ENCODE assay signal across 23 mouse cellular contexts in the genomic region with DNA sequence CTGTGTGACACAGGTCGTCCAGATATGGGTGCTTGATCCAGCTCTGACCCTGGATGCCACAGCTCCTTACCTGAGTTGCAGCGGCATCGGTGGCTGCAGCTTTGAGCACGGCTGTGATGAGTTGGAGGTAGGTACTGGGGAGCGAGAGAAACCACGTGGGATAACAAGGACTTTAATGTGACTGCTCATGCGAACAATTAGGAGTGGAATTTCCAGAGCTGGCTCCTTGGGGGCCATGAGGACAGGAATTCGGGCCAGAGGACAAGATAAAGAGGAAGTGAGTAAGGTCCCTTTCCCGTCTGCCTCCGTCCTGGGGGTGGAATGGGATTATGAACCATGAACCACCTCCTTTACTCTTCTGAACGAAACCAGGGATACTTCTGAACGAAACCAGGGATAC.
"Had no signal": no experiment of that assay in that cellular context is flagged by ENCODE, and none has a peak within 500 bp of the region (broad histone marks: within the 10 kb centered on the region; RNA-seq: fewer than 3 reads in every experiment).

No protein-coding gene starts in this region.

- H3K9me3 ChIP-seq: limb, embryonic 10.5 days; limb, embryonic 13.5 days; liver, embryonic 12.5 days; liver, embryonic 15.5 days; lung, embryonic 15.5 days; megakaryocyte, embryonic 14.5 days; midbrain, embryonic 10.5 days; neural tube, embryonic 12.5 days; neural tube, embryonic 15.5 days had no signal

- ATAC-seq: liver, embryonic 12.5 days had no signal

- H3K36me3 ChIP-seq: limb, embryonic 10.5 days; limb, embryonic 13.5 days; liver, embryonic 12.5 days; liver, embryonic 15.5 days; lung, embryonic 15.5 days; midbrain, embryonic 10.5 days; neural tube, embryonic 12.5 days; neural tube, embryonic 15.5 days had no signal

- H3K27ac ChIP-seq: kidney, postnatal 0 days; layer of hippocampus, adult 2 months; limb, embryonic 10.5 days; limb, embryonic 13.5 days; liver, embryonic 12.5 days; liver, embryonic 15.5 days; lung, embryonic 15.5 days; midbrain, embryonic 10.5 days; neural tube, embryonic 12.5 days; neural tube, embryonic 15.5 days; stomach, postnatal 0 days had no signal

- H3K4me1 ChIP-seq: liver, embryonic 15.5 days; lung, embryonic 15.5 days; neural tube, embryonic 12.5 days; neural tube, embryonic 15.5 days had no signal

- H3K4me2 ChIP-seq: limb, embryonic 13.5 days; liver, embryonic 12.5 days; liver, embryonic 15.5 days; lung, embryonic 15.5 days; neural tube, embryonic 12.5 days; neural tube, embryonic 15.5 days had no signal

- H3K9ac ChIP-seq: limb, embryonic 13.5 days; liver, embryonic 12.5 days; liver, embryonic 15.5 days; lung, embryonic 15.5 days; neural tube, embryonic 12.5 days; neural tube, embryonic 15.5 days had no signal

- DNase-seq: kidney, adult 9 months; kidney, postnatal 25 days; layer of hippocampus, adult 9-11 months; liver; lung, adult 18-20 months; lung, postnatal 10 days; lung, postnatal 36 days; midbrain, embryonic 14.5 days; thymus, adult 2 months; thymus, postnatal 14 days; thymus, postnatal 4 days had no signal

- H3K27me3 ChIP-seq: limb, embryonic 13.5 days; neural tube, embryonic 12.5 days; neural tube, embryonic 15.5 days had no signal

- H3K4me3 ChIP-seq: layer of hippocampus, adult 2 months; limb, embryonic 10.5 days; limb, embryonic 13.5 days; liver, embryonic 12.5 days; liver, embryonic 15.5 days; lung, embryonic 15.5 days; megakaryocyte, embryonic 14.5 days; midbrain, embryonic 10.5 days; neural tube, embryonic 12.5 days; neural tube, embryonic 15.5 days had no signal
